Mouse (Mus musculus) midbrain, postnatal 0 days (tissue): Measurements from ENCODE around the gene Arl5c. TPM values are rescaled to one million over a fixed set of nuclear protein-coding genes. Genes with fewer than 3 reads are reported as not detected.

Source experiments
- ATAC-seq: fragments of 200-750 bp; cut with Nextera tagmentation; 2 replicates; pipeline ENCODE4 v1.8.0; 2017; ENCODE audit warnings: moderate number of reproducible peaks, mild to moderate bottlenecking, moderate TSS enrichment, moderate library complexity; ENCODE audit not compliant: low FRiP score
- DNase-seq: peaks from one replicate; pipeline ENCODE4 v3.0.0-alpha.2; 2015; ENCODE audit warnings: low spot score
- H3K27ac ChIP-seq: fragments of 300-500 bp; sonication (generic); 2 replicates; pipeline ENCODE4 v1.5.1; 2014; ENCODE audit warnings: low read depth, mild to moderate bottlenecking, low read length, mixed read lengths
- H3K27me3 ChIP-seq: fragments of 300-500 bp; sonication (generic); 2 replicates; pipeline ENCODE4 v1.6.1; 2014; ENCODE audit warnings: low read length, control low read depth, mixed read lengths; ENCODE audit not compliant: insufficient read depth
- H3K36me3 ChIP-seq: fragments of 300-500 bp; sonication (generic); 2 replicates; pipeline ENCODE4 v1.6.1; 2014; ENCODE audit warnings: low read length, control low read depth, mixed read lengths; ENCODE audit not compliant: insufficient read depth
- H3K4me1 ChIP-seq: fragments of 300-500 bp; sonication (generic); 2 replicates; pipeline ENCODE4 v1.6.1; 2014; ENCODE audit warnings: mild to moderate bottlenecking, control low read depth, antibody characterized with exemption, low read length, mixed read lengths; ENCODE audit not compliant: insufficient read depth
- H3K4me2 ChIP-seq: fragments of 300-500 bp; sonication (generic); 2 replicates; pipeline ENCODE4 v1.6.1; 2014; ENCODE audit warnings: low read depth, mild to moderate bottlenecking, low read length, mixed read lengths; ENCODE audit not compliant: poor library complexity, severe bottlenecking
- H3K4me3 ChIP-seq: fragments of 300-500 bp; sonication (generic); 2 replicates; pipeline ENCODE4 v1.5.1; 2014; ENCODE audit warnings: low read depth, mild to moderate bottlenecking, low read length, moderate library complexity
- H3K9ac ChIP-seq: fragments of 300-500 bp; sonication (generic); replicated peaks from 2 replicates; pipeline ENCODE4 v1.6.1; 2014; ENCODE audit warnings: mild to moderate bottlenecking, low read length, moderate library complexity, mixed read lengths; ENCODE audit not compliant: poor library complexity, severe bottlenecking
- H3K9me3 ChIP-seq: fragments of 300-500 bp; sonication (generic); 2 replicates; pipeline ENCODE4 v1.6.1; 2016; ENCODE audit warnings: low read length, control low read depth
- CTCF ChIP-seq: IDR thresholded peaks from 2 replicates; pipeline ENCODE4 v1.5.1; 2016; ENCODE audit warnings: antibody characterized with exemption, mild to moderate bottlenecking
- WGBS: fragments of 180-500 bp; shearing (Covaris S2); extraction: QIAGEN DNeasy Blood & Tissue Kit; methylation state at CpG from one replicate; pipeline ENCODE4 v1.1.7; 2014; 5-methylcytosine and 5-hydroxymethylcytosine counted together
- polyA plus RNA-seq: library from polyadenylated mRNA; unstranded; fragments of >200 nt; fragmentation: Nextera tagmentation; extraction: Ambion mirVana; gene quantifications from 2 replicates; pipeline ENCODE4 v1.2.1, GENCODE M21; 2015
- total RNA-seq: library from RNA; depleted of rRNA; stranded (reverse); fragments of >200 nt; gene quantifications from 2 replicates; pipeline ENCODE4 v1.2.3, GENCODE M21; 2014

The Arl5c gene
- total and polyA plus RNA-seq, 2 experiments from 2014 or later: 1.1 to 2.9 TPM

GRCm38 (mm10) chr11:98001351-98001824 lies 5.4 kb upstream of the Arl5c start:
- DNase-seq (no peak), ATAC-seq (no peak)
- H3K4me2 ChIP-seq: no peak overlapping the region
- H3K9ac ChIP-seq: no peak overlapping the region
- no peak overlapping the region for H3K4me3 ChIP-seq
- no peaks in the 10 kb centered on the region for H3K9me3 ChIP-seq
- 35% methylated on average over 11 of the region's 11 CpGs for WGBS
- no peaks in the 10 kb centered on the region for H3K27me3 ChIP-seq
- no peaks in the 10 kb centered on the region for H3K4me1 ChIP-seq
- no peak overlapping the region for H3K27ac ChIP-seq
- no peak for TF ChIP-seq CTCF
- peaks cover 25% of the 10 kb centered on the region for H3K36me3 ChIP-seq

- H3K36me3 ChIP-seq: peaks cover 25% of the 10 kb centered on the region
- H3K27ac ChIP-seq: no peak overlapping the region
- no peak for DNase-seq
- ATAC-seq: no peak
- TF ChIP-seq CTCF: no peak
- WGBS: 52% methylated on average over 7 of the region's 7 CpGs
- no peaks in the 10 kb centered on the region for H3K27me3 ChIP-seq
- H3K4me3 ChIP-seq: no peak overlapping the region
- H3K4me1 ChIP-seq: no peaks in the 10 kb centered on the region
- no peaks in the 10 kb centered on the region for H3K9me3 ChIP-seq
- no peak overlapping the region for H3K4me2 ChIP-seq
- H3K9ac ChIP-seq: no peak overlapping the region
Measured at GRCm38 (mm10) chr11:98000378-98001140, 4.6 kb upstream of the Arl5c start.

- no peak overlapping the region for H3K9ac ChIP-seq
- no peaks in the 10 kb centered on the region for H3K27me3 ChIP-seq
- DNase-seq (no peak), ATAC-seq (no peak)
- H3K4me2 ChIP-seq: no peak overlapping the region
- H3K27ac ChIP-seq: no peak overlapping the region
- H3K36me3 ChIP-seq: peaks cover 18% of the 10 kb centered on the region
- 62% methylated on average over 5 of the region's 5 CpGs for WGBS
- no peak for TF ChIP-seq CTCF
- no peaks in the 10 kb centered on the region for H3K4me1 ChIP-seq
- H3K9me3 ChIP-seq: no peaks in the 10 kb centered on the region
- H3K4me3 ChIP-seq: no peak overlapping the region
Measured at GRCm38 (mm10) chr11:97999748-98000147, 3.8 kb upstream of the Arl5c start.

- no peaks in the 10 kb centered on the region for H3K9me3 ChIP-seq
- H3K4me2 ChIP-seq: no peak overlapping the region
- no peak for DNase-seq
- ATAC-seq: no peak
- H3K4me1 ChIP-seq: no peaks in the 10 kb centered on the region
- no peak overlapping the region for H3K9ac ChIP-seq
- peak; percentile 25; the same call in 1 of the 2 replicates for TF ChIP-seq CTCF
- H3K36me3 ChIP-seq: peaks cover 12% of the 10 kb centered on the region; the same call in 1 of the 2 replicates
- no peak overlapping the region for H3K27ac ChIP-seq
- H3K4me3 ChIP-seq: no peak overlapping the region
- WGBS: 70% methylated on average over 7 of the region's 7 CpGs
- no peaks in the 10 kb centered on the region for H3K27me3 ChIP-seq
Measured at GRCm38 (mm10) chr11:97998898-97999608, 3.1 kb upstream of the Arl5c start.

GRCm38 (mm10) chr11:97998074-97998793 lies 2.3 kb upstream of the Arl5c start:
- no peak overlapping the region for H3K27ac ChIP-seq
- no peaks in the 10 kb centered on the region for H3K27me3 ChIP-seq
- ATAC-seq (no peak), DNase-seq (no peak)
- no peak overlapping the region for H3K9ac ChIP-seq
- no peak overlapping the region for H3K4me3 ChIP-seq
- no peak for TF ChIP-seq CTCF
- 84% methylated on average over 11 of the region's 11 CpGs for WGBS
- no peaks in the 10 kb centered on the region for H3K4me1 ChIP-seq
- no peak overlapping the region for H3K4me2 ChIP-seq
- no peaks in the 10 kb centered on the region for H3K9me3 ChIP-seq
- 0 out of 2 replicates have a peak, but pooled peaks cover 5% of the 10 kb centered on the region for H3K36me3 ChIP-seq
